Mouse (Mus musculus): ENCODE measurements at regions not wholly inside any gene's neighbourhood (a gene's known extent, or its start where the extent isn't known, plus 50 kb on each side); places are given as distances from the start of the nearest gene placed in this dataset.

DNA sequence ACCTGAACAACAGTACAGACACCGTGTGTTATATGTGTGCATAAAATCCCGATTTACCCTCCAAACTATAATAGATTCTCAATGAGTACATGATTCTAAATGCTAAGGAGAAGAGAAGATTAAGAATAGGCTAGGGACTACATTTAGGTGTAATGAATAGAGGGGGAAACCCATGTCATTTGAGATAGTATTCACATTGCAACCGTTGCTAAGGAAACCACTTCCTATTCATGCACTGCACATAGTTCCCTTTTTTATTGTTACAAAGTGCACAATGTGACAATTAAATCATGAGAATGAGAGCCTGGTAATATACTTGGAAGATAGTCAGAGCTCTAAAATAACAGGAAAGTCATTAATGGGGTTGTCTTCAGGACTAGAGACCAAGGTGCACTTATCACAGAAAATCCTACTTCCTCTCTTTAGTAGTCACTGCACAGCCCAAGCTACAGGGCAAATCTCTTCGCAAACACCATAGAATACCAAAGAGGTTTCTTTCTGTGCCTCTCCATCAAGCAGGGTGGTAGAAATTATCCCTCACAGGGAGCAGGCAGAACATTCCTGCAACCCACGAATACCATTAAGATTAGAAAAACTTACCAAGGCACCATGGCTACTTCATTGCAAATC lies 164.3 kb upstream of the Akirin2 start:
- H3K27ac ChIP-seq (ENCODE audit: control insufficient read depth, low read depth, low read length), result no peak overlapping the region

DNA sequence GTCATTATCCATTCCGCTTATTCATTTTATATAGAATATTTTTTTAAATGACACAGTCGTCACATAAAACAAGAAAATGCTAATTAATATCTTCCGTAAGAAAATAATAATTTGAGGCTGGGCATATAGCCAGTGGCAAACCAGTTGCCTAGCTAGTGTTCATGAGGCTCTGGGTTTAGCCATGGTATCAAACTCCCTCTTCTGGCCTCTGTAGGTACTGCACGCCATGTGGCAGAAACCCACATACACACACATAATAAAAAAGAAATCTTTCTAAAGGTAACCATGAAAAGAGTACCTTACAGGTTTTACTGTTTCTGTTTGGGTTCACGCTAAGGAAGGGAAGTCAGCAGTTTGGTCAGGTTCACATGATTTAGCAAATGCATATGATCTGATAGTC lies 159.2 kb upstream of the Akirin2 start:
- no peak overlapping the region for H3K4me3 ChIP-seq (ENCODE audit: control insufficient read depth in 1 of 2, insufficient read depth in 1 of 2, low read depth in 2 of 2, low read length in 2 of 2)
- peak; percentile 34 for DNase-seq (ENCODE audit: low read depth, low spot score)
- H3K4me1 ChIP-seq (ENCODE audit: control insufficient read depth in 1 of 2, insufficient read depth in 2 of 2, low read length in 2 of 2), result peaks cover 0 to 2% of the 10 kb centered on the region in 2 experiments; a peak in 1 of 4 replicates
- no peak overlapping the region for H3K9ac ChIP-seq (ENCODE audit: control insufficient read depth, low read depth, low read length, poor library complexity, severe bottlenecking)
- no peak for TF ChIP-seq POLR2AphosphoS2 (IDR thresholded peaks at IDR 0.05; ENCODE audit: low read length)
- peak; percentile 19 to 39 (median 32); a peak in 4 of 6 replicates for TF ChIP-seq CTCF (IDR thresholded peaks at IDR 0.05 in 2 of 3, conservative IDR thresholded peaks at IDR 0.05 in 1 of 3; ENCODE audit: control insufficient read depth in 1 of 3, insufficient read depth in 1 of 3, low read depth in 2 of 3, low read length in 3 of 3, poor library complexity in 1 of 3, severe bottlenecking in 1 of 3)
- TF ChIP-seq RAD21 (IDR thresholded peaks at IDR 0.05; ENCODE audit: low read depth, low read length), result peak; percentile 27
- H3K79me2 ChIP-seq (ENCODE audit: control insufficient read depth, insufficient read depth, low read length, poor library complexity), result no peaks in the 10 kb centered on the region
- no peak overlapping the region for H3K27ac ChIP-seq (ENCODE audit: control insufficient read depth, low read depth, low read length)
- no peaks in the 10 kb centered on the region for H3K27me3 ChIP-seq (ENCODE audit: control insufficient read depth in 1 of 2, insufficient read depth in 2 of 2, low read length in 2 of 2)
- H3K9me3 ChIP-seq (replicated peaks; ENCODE audit: insufficient read depth, low read length), result no peaks in the 10 kb centered on the region
- H3K36me3 ChIP-seq (ENCODE audit: control insufficient read depth in 1 of 2, insufficient read depth in 2 of 2, low read length in 2 of 2), result peaks cover 0 to 7% of the 10 kb centered on the region in 2 experiments; a peak in 2 of 4 replicates

More for the DNA sequence above, 164.3 kb upstream of the Akirin2 start:
- H3K4me1 ChIP-seq (ENCODE audit: control insufficient read depth in 1 of 2, insufficient read depth in 2 of 2, low read length in 2 of 2), result peaks cover 3 to 6% of the 10 kb centered on the region in 2 experiments; a peak in 2 of 4 replicates
- H3K4me3 ChIP-seq (ENCODE audit: control insufficient read depth in 1 of 2, insufficient read depth in 1 of 2, low read depth in 2 of 2, low read length in 2 of 2), result no peak overlapping the region
- TF ChIP-seq POLR2AphosphoS2 (IDR thresholded peaks at IDR 0.05; ENCODE audit: low read length) (no peak), TAL1 (IDR thresholded peaks at IDR 0.05; ENCODE audit: low read length) (no peak), ETS1 (IDR thresholded peaks at IDR 0.05; ENCODE audit: low read depth, low read length) (0 out of 2 replicates have a peak, but pooled peaks have one; percentile 18), CTCF (IDR thresholded peaks at IDR 0.05 in 2 of 3, conservative IDR thresholded peaks at IDR 0.05 in 1 of 3; ENCODE audit: control insufficient read depth in 1 of 3, insufficient read depth in 1 of 3, low read depth in 2 of 3, low read length in 3 of 3, poor library complexity in 1 of 3, severe bottlenecking in 1 of 3) (no peak)
- DNase-seq (ENCODE audit: low read depth, low spot score), result peak; percentile 65
- H3K9me3 ChIP-seq (replicated peaks; ENCODE audit: insufficient read depth, low read length), result no peaks in the 10 kb centered on the region
- no peaks in the 10 kb centered on the region for H3K79me2 ChIP-seq (ENCODE audit: control insufficient read depth, insufficient read depth, low read length, poor library complexity)
- peaks cover 0 to 10% of the 10 kb centered on the region in 2 experiments; a peak in 2 of 4 replicates for H3K36me3 ChIP-seq (ENCODE audit: control insufficient read depth in 1 of 2, insufficient read depth in 2 of 2, low read length in 2 of 2)
- no peaks in the 10 kb centered on the region for H3K27me3 ChIP-seq (ENCODE audit: control insufficient read depth in 1 of 2, insufficient read depth in 2 of 2, low read length in 2 of 2)
- no peak overlapping the region for H3K9ac ChIP-seq (ENCODE audit: control insufficient read depth, low read depth, low read length, poor library complexity, severe bottlenecking)

DNA sequence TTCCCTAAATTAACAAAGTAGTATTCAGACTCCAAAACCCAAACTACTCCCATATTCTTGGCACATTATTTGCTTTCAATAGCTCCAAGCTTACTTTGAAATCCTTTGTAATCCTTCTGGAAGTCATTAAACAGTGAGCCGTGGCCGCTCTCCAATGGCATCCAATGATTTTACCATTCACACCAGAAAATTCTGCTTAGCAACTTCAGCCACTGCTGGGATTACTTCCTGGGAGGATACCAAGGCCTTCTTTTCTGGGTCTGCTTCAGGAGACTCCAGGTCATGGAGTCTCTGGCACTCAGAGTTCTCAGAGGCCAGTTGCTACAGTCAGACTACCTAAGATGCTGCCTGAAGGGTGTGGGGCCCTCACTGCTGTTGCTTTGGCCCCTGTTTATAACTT lies 147.7 kb upstream of the Akirin2 start:
- no peaks in the 10 kb centered on the region; a peak in 2 of 4 replicates for H3K27me3 ChIP-seq (ENCODE audit: control insufficient read depth in 1 of 2, insufficient read depth in 2 of 2, low read length in 2 of 2)
- H3K4me1 ChIP-seq (ENCODE audit: control insufficient read depth in 1 of 2, insufficient read depth in 2 of 2, low read length in 2 of 2), result no peaks in the 10 kb centered on the region
- H3K9ac ChIP-seq (ENCODE audit: control insufficient read depth, low read depth, low read length, poor library complexity, severe bottlenecking), result no peak overlapping the region
- H3K36me3 ChIP-seq (ENCODE audit: control insufficient read depth in 1 of 2, insufficient read depth in 2 of 2, low read length in 2 of 2), result no peaks in the 10 kb centered on the region
- no peak overlapping the region for H3K27ac ChIP-seq (ENCODE audit: control insufficient read depth, low read depth, low read length)
- H3K79me2 ChIP-seq (ENCODE audit: control insufficient read depth, insufficient read depth, low read length, poor library complexity), result no peaks in the 10 kb centered on the region
- no peaks in the 10 kb centered on the region for H3K9me3 ChIP-seq (replicated peaks; ENCODE audit: insufficient read depth, low read length)
- DNase-seq (ENCODE audit: low read depth, low spot score), result no peak
- no peak for TF ChIP-seq ZC3H11A (IDR thresholded peaks at IDR 0.05; ENCODE audit: low read depth, low read length)
- no peak overlapping the region for H3K4me3 ChIP-seq (ENCODE audit: control insufficient read depth in 1 of 2, insufficient read depth in 1 of 2, low read depth in 2 of 2, low read length in 2 of 2)

DNA sequence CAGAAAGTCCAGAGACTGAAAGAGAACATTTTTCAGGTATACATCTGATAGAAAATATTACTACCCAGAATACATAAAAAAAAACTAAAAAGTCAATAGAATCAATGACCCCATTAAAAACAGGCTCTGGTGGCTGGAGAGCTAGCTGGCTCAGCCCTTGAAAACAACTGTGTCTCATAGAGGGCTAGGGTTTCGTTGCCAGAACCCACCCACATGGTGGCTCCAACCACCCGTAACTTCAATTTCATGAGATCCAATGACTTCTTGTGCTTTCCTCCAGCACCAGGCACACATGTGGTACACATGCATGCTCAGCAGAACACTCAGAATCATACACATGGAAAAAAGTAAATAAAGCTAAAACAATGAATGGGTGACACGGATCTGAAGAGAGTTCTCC lies 143.6 kb upstream of the Akirin2 start:
- Histone ChIP-seq H3K27ac (ENCODE audit: control insufficient read depth, low read depth, low read length) (no peak overlapping the region), H3K36me3 (ENCODE audit: control insufficient read depth in 1 of 2, insufficient read depth in 2 of 2, low read length in 2 of 2) (no peaks in the 10 kb centered on the region), H3K27me3 (ENCODE audit: control insufficient read depth in 1 of 2, insufficient read depth in 2 of 2, low read length in 2 of 2) (no peaks in the 10 kb centered on the region; a peak in 2 of 4 replicates), H3K9ac (ENCODE audit: control insufficient read depth, low read depth, low read length, poor library complexity, severe bottlenecking) (no peak overlapping the region), H3K9me3 (replicated peaks; ENCODE audit: insufficient read depth, low read length) (no peaks in the 10 kb centered on the region), H3K79me2 (ENCODE audit: control insufficient read depth, insufficient read depth, low read length, poor library complexity) (no peaks in the 10 kb centered on the region), H3K4me1 (ENCODE audit: control insufficient read depth in 1 of 2, insufficient read depth in 2 of 2, low read length in 2 of 2) (no peaks in the 10 kb centered on the region), H3K4me3 (ENCODE audit: control insufficient read depth in 1 of 2, insufficient read depth in 1 of 2, low read depth in 2 of 2, low read length in 2 of 2) (no peak overlapping the region)
- no peak for TF ChIP-seq TCF12 (IDR thresholded peaks at IDR 0.05; ENCODE audit: low read depth, low read length)
- TF ChIP-seq CTCF (IDR thresholded peaks at IDR 0.05 in 2 of 3, conservative IDR thresholded peaks at IDR 0.05 in 1 of 3; ENCODE audit: control insufficient read depth in 1 of 3, insufficient read depth in 1 of 3, low read depth in 2 of 3, low read length in 3 of 3, poor library complexity in 1 of 3, severe bottlenecking in 1 of 3), result no peak
- no peak for DNase-seq (ENCODE audit: low read depth, low spot score)
